Mouse (Mus musculus) lung, postnatal 14 days (tissue): Measurements from ENCODE around the gene Ube2n.
A peak's percentile ranks its signal among the peaks of the same experiment; 100 is the strongest.
"Not testable (repeated sequence)": the region's sequence is repeated elsewhere in the genome, so short reads cannot be mapped to it uniquely, and the experiment has no call there.

ENCODE experiments used
- DNase-seq: peaks from one replicate; pipeline ENCODE4 v3.0.0; 2021

The Ube2n gene

DNA sequence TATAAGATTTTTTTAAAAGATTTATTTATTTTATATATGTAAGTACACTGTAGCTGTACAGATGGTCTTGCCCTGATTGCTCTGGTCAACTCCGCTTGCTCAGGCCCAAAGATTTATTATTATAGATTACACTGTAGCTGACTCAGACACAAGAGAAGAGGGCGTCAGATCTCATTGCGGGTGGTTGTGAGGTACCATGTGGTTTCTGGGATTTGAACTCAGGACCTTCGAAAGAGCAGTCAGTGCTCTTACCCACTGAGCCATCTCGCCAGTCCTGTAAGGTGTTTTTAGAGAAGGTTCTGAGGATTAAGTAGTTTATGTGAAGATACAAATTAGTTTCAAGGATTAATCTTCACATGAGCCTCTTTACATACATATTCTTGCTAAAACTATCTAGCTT, 10.9 kb downstream of the Ube2n start:
- DNase-seq, result no peak

DNA sequence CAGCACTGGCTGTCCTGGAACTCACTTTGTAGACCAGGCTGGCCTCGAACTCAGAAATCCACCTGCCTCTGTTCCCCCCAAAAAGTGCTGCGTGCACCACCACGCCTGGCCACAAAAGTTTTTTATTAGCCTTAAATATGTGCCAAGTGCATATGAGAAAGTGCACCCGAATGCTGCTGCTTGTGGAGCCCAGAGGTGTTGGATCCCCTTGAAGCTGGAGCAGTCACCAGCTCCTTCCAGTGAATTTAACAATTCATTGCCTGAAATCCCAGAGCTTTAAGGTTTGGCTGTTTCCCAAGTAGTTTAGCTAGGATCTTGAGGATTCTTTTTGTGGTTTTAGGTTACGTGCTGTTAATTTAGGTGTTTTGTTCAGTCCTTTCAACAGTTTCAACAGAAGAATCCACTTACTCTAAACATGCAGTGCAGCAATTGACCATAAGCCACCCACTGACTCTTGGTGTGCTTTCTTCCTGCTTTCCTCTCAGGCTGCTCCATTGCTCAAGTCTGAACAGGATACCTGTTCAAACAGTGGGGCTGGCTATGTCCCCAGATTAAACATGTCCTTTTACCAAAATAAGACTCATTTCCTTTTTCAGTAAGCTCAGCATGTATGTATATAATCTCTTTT, 11.7 kb downstream of the Ube2n start:
- DNase-seq, result no peak

DNA sequence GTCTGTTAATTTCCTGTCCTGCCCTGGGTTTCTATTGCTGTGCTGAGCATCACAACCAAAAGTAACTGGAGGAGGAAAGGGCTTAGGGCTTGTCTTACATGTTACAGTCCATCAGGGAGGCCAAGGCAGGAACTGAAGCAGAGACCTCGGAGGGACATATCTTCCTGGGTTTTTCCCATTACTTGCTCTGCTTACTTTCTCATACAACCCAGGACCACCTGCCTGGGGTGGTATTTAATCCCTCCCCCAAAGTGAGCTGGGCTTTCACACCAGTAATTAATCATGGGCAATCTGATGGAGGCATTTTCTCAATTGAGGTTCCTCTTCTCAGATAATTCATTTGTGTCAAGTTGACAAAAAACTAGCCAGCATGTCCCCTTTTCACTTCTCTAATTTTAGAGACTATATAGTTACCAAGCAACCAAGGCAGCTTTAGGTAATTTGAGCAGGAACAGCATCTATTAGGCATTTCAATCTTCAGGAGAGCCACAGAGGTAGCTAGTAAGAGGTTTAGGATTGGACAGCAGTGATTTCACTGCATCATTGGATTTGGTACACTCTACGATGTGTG, 15.7 kb downstream of the Ube2n start:
- no peak for DNase-seq

DNA sequence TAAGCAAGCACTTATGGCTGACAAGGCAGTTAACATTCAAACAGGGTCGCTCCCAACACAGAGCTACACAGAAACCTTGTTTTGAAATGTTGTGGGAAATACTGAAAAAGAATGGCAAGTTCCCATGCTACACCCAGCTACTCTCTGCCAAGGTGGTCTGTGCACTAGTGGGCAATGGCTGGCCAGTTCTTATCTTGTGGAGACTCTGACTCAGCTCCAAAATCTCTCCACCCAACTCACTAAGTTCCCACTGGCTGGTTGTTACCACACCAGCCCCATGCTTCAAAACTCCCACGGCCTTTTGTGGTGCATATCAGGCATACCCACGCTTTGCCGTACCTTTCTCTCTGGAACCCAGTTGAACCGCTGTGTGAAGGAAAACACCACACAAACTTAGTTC, 18.0 kb downstream of the Ube2n start:
- no peak for DNase-seq

DNA sequence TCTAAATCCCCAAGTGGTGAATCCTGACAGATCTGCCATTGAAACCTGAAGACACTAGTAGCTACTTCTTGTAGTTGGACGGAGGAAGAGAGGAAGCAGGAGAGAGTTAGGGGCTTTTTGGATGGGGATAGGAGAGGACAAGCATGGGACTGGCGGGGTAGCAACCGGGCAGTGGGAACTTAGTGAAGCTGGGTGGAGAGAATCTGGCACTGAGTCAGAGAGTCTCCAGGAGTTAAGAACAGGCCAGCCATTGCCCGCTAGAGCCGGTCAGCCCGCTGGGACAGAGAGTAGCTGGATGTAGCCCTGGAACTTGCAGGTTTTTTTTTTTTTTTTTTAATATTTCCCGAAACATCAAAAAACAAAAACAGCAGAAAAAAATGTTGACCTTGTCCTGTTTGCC, 18.4 kb downstream of the Ube2n start:
- DNase-seq, result no peak

DNA sequence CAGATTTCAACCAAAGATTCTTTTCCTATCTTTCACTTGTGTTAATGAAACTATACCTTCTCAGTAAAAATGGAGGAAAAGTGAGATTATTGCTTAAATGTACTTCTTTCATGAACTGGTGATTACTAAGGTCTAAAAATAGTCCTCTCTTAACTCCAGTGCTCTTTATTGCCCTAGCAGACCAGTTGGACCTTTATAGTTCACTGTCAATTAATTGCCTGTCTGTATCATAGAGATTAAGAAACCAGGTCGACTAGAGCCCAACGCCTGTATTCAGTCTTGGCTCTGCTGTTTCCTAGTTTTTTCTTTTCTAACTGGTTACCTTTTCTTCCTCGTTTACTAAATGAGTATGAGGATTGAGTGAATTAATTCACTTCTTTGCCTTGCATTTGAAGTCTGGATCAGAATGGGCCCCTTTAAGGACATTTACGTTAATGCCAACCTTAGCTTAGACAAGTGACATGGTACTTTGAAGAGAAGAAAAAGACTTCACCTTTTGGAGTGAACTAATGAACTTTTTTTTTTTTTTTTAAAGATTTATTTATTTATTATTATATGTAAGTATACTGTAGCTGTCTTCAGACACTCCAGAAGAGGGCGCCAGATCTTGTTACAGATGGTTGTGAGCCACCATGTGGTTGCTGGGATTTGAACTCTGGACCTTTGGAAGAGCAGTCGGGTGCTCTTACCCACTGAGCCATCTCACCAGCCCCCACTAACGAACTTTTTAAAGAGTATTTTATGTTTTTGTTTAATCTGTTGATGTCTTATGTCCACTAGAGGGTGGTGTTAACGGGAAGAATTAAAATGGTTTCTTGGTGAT, 20.7 kb downstream of the Ube2n start:
- no peak for DNase-seq

DNA sequence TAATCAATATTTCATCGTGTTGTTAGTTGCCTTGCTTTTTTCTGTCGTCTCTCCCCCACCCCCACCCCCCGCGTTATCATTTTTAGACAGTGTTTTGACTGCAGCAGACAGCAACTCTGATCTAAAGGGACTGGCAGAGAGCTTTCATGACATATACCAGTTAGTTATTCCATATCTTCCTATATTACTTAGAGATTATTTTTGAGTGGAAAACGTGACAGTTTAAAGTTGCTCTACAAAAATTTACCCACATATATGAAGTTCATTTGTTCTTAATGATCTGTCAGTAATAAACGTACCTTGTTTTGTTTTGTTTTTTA, 21.2 kb downstream of the Ube2n start:
- no peak for DNase-seq

DNA sequence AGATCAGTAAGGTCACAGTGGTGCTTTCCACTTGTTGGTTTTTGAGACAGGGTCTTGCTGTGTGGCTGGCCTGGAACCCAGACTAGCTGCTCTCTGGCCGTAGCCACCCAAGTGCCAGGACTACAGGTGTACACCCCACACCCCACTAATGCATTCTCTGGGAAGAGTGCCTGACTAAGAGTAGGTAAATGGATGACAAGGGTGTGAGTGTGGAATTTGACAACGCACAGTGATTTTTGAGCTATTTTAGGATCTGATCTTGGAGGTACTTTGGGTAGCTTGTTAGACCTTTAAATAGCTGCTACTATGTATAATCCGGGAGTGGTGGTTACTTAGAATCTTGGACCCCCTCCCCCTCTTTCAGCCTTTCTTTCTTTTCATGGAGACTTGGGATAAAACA, 24.3 kb downstream of the Ube2n start:
- no peak for DNase-seq

DNA sequence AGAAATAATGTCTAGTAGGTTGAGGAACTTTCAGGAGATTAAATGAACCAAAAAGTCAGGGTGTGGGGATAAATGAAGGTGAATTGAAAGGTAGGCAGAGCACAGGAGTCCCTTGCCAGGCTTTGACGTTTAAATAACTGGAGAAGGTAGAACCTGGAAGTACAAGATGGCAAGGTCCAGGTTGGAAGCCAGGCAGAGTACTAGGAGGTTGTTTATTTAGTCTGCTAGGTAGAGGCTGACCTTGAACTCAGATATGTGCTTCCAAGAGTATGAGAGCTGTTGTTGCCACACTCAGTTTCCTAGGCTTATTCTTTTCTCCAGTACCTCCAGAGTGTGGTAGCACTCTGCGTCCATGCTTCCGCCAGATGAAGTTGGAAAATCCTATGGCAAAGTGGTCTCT, 24.9 kb downstream of the Ube2n start:
- DNase-seq, result no peak

DNA sequence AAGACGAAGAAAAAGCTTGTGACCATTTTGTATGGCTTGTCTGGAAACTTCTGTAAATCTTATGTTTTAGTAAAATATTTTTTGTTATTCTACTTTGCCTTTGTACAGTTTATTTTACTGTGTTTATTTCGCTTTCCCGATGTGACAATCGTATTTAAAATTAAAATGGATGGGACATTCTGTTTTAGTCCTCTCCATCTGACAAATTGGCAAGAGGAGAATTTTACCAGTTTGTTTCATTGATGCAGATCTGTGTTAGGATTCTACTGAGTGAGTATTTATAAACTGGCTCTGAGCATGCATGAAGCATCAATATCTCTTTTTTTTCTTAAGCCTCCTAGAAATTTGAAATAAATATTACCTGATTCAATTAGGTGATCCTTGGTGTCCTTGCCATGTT, 28.0 kb downstream of the Ube2n start:
- no peak for DNase-seq

DNA sequence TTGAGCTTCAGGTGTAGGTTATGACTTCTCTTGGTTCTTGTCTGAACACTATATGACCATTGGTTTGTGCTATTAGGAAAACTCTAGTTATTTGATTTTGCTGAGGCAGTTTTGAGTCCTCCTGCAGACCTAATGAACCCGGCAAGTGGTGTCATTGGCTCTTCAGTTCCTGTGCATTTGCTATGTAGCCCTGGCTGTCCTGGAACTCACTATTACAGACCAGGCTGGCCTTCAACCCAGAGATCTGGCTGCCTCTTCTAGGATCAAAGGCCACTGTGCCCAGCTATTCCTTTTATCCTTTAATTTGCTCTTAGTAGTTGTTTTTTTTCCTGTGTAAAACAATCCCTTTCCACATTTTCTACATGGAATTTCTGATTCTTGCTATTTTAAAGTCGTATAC, 28.4 kb downstream of the Ube2n start:
- DNase-seq, result no peak

DNA sequence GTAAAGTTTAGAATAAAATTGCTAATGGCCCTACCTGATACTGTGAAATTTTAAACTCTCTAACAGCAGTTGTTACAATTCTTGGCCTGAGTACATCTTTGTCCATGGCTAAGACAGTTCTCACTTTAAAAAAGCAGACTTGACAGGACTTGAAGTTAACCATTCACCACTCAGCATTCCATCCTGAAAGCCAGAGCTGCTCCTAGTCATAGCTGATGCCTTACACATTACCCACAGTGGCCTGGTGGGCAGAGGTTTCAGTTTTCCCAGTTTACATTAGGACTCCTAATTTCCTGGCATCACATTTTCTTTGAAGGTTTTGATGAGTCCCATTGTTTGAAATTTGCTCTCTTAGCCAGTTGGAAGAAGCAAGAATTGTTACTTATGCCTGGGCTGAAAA, 29.1 kb downstream of the Ube2n start:
- DNase-seq, result no peak

DNA sequence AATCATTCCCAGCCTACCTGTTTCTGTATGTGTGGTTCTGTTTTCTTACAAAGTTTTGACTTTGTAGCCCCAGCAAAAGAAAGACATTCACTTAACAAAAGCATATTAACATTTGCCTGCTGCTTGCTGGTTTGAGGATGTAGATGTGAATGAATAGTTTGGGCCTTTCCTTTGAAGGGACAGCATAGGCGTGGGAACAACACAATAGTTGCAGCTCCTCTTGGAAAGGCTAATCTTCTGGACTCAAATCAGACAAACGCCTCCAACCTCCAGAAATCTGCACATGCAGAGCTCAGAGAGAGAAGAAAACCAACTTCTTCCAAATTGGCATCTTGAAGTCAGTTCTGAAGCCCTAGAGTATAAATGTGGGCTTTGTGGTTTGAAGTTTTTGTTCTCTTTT, 29.7 kb downstream of the Ube2n start:
- DNase-seq, result no peak

DNA sequence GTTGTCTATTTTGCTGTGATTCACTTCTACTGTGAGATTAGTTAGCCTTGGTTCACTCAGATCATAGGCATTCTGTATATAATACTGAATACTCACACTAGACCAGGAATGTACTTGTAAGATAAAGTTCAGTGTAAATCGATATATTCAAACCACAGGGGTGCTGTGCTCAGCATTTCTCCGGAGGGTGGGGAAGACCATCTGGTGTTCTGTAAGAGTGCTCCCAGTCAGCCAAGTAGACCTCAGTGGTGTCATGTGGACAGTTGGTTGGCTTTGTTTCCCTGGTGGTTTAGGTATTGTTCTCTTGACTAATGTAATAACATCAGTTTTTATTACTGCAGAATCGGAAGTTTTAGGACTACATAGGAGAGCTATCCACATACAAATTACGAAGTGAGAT, 30.1 kb downstream of the Ube2n start:
- no peak for DNase-seq

DNA sequence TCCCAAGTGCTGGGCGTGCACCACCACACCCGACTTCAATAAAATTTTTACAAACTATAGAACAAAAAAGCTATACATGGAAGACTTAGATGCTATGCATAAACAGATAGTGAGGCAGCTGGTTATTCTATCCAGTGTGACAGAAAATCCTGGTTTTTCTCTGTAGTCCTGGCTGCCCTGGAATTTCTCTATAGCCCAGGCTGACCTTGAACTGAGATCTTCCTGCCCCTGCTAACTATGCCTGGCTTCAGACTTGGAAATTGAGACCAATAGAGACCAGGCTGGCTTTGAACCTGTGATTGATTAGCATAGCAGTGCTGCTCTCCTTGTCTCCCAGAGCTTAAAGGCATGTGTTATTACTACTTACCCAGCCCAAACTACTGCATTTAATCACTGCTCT, 31.2 kb downstream of the Ube2n start:
- DNase-seq, result no peak

DNA sequence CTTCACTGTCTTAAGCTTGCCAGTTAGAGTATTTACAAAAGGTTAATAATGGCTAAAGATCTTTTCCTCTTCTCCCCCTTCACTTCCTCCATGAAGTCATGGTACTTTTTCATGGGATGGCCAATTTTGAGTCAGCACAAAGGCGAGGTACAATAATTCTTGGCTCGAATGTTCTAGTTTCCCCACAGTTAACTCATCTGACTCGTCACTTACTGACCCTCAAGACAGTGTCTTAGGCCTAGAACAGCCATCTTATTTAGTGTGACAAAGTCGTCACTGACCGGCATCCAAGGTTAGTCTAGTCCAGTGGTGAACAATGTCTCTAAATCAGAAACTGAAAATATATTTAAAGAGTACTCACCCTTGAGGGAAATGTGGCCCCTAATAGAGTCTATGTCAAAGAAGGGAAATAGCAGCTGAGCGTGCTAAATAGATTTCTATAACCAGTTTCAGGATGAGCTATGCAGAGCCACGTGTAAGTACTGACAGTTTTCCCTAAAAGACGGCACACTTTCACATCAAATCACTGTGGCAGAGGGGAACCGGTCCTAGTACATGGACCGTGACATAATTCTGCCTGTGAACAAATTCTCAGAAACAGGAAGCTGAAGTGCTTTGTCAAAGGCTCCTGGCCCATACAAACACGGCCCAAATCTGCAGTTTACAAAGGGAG, 33.3 kb downstream of the Ube2n start:
- no peak for DNase-seq

DNA sequence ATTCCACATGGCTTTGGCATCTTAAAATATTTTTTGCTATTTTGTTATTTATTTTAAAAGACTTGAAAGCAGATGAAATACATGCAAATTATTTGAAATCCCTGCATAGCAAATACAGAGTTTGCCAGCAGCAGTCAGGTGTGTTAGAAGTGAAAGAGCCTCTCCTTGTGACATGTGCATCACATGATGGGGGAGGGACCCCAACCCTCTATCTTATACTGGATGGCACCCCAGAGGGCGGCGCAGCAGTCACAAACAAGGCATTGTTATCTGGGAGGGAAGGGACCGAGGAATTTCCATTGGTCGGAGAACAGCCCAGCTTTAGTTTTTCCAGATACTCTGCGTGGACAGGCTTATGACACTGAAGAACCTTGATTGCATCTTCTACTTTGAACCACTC, 34.1 kb downstream of the Ube2n start:
- DNase-seq, result not testable (repeated sequence)

DNA sequence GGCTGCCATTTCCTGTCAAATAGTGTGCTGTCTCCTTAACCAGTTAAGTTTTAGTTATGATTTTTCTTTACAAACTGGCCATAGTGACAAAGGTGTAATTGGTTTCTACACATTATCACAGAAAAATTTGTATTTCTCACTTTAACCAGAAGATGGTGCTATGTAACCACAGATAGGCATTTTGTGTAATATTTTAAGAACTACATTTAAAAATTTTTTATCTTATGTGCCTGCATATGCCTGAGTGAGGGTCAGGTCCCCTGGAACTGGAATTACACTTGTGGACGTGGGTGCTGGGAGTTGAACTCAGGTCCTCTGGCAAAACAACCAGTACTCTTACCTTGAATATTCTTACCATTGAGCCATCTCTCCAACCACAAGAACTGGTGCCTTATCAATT, 35.6 kb downstream of the Ube2n start:
- DNase-seq, result no peak

DNA sequence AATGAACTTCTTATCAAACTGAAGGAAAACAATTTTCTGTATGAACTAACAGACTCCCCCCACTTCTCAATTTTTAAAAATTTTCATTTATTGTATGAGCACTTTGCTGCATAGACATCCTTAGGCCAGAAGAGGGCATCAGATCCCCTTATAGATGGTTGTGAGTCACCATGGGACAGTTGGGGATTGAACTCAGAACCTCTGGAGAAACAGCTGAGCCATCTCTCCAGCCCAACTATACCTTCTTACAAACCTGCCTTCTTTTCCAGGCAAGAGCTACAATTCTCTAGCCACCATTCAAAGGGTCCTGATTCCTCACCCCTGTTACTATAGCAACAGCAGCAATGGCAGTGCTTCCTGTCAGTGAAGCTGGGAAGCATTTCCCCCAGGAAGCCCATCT, 36.8 kb downstream of the Ube2n start:
- no peak for DNase-seq

DNA sequence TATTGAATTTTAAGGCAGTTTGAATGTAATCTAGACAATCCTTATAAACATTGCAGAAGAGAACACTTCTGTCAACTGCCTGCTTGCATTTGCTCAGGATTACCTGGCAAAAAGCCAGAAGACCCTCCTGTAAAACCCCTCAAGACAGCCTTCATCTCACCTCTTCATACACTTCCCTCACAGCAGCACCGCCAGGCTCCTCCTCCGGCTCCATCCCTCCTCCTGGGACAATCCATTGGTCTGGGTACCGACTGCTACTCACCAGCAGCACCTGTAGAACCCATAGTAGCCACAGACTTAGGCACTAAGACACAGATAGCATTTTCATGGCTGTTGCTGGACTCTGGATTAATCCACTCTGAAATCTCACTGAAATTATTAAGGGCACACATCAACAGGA, 37.4 kb downstream of the Ube2n start:
- no peak for DNase-seq

DNA sequence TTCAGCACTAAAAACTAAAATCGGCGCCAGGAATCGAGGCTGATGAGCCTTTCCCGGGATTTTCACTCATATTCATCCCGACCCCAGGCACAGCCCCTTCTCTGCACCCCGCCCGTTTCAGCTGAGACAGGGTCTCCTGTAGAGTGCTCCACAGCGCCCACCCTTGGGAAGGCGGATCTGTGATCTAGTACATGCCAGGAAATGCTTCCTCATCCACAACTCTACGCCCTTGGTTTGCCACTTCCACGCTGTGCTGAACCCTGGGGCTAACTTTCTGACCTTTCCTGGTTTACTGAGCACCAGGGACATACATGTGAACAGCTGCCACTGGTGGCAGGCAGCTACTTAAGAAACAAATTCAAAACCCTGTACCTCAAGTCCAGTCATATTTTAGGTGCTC, 40.9 kb downstream of the Ube2n start:
- DNase-seq, result no peak

DNA sequence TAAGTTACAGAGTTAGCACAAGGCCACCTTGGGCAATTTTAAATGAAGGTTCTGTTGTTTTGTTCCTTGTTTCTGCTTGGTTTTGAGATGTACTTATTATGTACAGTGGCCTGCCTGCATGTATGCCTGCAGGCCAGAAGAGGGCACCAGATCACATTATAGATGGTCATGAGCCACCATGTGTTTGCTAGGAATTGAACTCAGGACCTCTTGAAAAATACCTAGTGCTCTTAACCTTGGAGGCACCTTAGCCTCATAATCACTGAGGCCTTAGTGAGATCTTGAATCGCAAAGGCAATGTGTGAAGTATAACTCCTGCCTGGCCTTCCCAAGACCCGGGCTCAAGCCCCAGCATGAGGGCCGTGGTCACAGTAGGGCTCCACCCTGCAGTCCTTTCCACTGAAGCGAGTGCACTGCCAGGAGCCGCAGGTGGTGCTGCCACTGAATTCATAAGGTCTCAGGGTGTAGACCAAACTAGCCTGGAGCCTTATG, 42.4 kb downstream of the Ube2n start:
- peak; percentile 49 for DNase-seq

DNA sequence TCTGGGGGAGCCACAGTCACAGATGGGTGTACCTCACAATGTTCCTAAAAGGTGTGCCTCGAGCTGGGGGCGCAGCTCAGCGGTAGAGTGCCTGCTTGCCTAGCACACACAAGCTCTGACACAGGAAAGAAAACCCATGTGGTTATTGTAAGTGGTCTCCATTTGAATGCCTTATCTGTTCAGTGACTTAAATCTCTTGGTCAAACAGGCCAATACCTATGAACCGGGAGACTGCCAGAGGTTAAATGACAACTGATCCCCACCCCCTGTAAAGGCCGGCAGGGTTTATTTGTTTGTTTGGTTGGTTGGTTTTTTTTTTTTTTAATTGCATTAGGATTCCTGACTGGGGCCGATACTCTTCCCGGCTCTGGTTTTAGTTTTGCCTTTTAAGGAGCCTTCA, 44.5 kb downstream of the Ube2n start:
- DNase-seq, result no peak

DNA sequence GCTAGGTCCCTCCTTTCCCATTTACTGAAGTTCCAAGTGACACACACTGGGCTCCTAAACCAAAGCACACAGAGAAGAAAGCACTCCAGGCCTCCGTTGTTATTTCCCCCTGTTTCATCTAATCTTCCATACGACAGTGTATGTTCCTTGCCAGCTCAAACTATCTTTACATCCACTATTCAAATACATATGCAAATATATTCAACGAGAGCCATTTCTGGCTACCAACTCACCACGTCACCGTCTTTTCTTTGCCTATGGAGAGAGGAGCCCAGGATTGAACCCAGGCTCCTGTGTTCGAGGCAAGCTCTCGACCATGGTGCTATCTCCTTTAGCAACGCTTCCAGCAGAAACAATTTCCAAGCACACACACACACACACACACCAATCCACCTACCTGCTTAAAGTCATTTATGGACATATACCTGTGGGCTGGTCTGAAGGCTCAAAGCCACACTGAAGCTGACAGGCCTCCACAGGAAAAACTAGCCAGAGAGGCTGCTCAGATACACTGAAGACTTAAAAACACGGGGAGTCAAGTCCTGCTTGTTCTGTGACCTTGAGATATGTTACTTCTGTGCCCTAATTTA, 45.5 kb downstream of the Ube2n start:
- DNase-seq, result no peak
